Mouse (Mus musculus) urinary bladder, adult 2 months (tissue): ENCODE results near the gene Nav1. TPM values are rescaled to one million over a fixed set of nuclear protein-coding genes. Genes with fewer than 3 reads are reported as not detected.
"Not testable (repeated sequence)": the region's sequence is repeated elsewhere in the genome, so short reads cannot be mapped to it uniquely, and the experiment has no call there.

Source experiments
- DNase-seq: peaks from one replicate; pipeline ENCODE4 v3.0.0; 2022; ENCODE audit warnings: low spot score
- polyA plus RNA-seq: library from polyadenylated mRNA; depleted of rRNA; stranded (reverse); fragments of >200 nt; gene quantifications from 2 replicates; pipeline ENCODE4 v1.2.3, GENCODE M21; 2012

The Nav1 gene
- polyA plus RNA-seq, 1 experiment, result 25.0 TPM

DNA sequence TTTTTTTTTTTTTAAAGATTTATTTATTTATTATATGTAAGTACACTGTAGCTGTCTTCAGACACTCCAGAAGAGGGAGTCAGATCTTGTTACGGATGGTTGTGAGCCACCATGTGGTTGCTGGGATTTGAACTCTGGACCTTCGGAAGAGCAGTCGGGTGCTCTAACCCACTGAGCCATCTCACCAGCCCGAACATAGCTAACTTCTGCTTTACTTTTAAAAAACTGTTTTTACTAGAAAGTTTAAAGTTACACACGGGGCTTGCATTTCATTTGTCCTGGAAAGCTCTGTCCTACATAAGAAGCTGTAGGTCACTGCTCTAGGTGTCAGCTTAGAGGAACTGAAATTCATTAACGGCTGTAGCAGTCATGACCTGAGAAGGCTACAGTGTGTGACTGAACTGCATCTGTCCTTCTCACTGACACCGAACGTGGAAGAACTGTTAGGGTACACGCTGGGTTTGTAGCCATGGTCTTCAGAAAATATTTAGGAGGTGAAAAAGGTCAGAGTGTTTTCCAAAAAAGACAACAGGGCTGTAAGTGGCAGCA lies 122.5 kb downstream of the Nav1 start:
- not testable (repeated sequence) for DNase-seq

DNA sequence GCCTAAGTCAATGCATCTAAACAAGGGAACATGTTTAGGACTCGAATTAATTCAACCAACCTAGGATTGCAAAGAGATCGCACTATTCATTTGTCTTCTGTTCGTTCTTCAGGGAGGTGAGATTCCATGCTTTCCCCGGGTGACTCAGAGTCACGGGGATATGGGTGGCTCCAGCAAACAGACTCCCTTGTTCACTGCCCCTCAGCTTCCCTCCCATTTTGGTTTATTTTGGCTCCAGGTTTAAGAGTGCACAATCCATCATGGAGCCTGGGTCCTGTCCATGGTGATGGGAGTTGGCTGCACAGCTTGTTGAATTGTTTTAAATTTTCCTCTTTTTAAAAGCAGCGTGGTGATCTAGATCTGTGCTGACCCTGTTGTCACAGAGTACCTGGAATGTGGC lies 123.1 kb downstream of the Nav1 start:
- DNase-seq, result no peak

DNA sequence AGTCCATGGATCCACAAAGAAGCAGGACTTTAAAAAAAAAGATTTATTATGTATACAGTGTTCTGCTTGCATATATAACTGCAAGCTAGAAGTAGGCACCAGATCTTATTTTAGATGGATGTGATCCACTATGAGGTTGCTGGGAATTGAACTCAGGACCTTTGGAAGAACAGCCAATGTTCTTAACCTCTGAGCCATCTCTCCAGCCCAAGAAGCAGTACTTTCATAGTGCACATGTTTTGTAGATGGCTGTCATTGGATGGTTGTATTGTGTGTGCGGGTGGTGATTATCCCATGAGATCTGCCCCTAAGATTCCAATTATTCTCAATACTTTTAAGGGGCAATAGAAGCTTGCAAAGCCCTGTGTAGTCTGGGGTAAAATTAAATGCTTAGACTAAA lies 124.4 kb downstream of the Nav1 start:
- no peak for DNase-seq

DNA sequence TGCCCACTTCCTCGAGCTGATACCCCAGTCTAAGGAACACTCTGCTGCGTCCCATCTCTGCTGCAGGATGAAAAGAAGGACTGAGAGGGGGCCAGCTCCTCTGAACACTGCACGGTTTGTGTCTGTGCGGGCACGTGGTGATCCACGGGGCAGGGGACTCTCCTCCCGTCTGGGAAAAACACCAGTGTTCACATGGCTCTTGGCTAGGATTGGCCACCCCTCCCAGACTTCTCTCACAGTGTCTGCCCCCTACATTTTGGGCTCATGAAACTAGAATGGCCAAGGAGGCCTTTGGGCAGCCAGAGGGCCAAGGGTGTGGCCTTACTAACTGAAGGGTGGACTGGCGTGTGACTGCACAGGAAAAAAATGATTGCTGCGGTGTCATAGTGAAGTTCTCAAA lies 125.4 kb downstream of the Nav1 start:
- DNase-seq, result no peak

DNA sequence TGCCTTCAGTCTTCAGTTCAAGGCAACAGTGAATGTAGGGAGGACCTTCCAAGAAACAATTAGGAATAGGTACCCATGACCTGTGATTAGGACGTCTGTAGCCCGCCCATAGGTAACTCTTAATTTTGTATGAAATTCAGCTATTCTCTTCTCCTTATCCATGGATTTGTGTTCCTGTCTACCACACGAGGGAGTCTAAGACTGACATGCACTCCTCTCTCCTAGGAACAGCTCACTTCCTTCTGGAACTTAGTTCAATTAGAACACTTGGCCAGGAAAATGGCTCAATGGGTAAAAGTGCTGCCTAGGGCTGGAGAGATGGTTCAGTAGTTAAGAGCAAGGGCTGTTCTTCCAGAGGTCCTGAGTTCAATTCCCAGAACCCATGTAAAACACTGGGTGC lies 126.3 kb downstream of the Nav1 start:
- DNase-seq, result no peak

DNA sequence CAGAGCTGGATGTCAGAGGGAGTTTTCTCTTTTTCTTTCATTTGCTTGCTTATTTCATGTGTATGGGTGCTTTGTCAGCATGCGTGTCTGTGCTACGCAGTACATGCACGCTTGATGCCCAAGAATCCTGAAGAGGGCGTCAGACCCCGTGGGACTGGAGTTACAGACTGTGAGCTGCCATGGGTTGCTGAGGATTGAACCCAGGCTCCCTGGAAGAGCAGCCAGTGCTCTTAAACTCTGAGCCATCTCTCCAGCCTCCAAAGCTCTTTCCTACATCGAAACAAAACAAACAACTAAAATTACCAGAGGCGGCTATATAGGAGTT lies 131.6 kb downstream of the Nav1 start:
- no peak for DNase-seq

DNA sequence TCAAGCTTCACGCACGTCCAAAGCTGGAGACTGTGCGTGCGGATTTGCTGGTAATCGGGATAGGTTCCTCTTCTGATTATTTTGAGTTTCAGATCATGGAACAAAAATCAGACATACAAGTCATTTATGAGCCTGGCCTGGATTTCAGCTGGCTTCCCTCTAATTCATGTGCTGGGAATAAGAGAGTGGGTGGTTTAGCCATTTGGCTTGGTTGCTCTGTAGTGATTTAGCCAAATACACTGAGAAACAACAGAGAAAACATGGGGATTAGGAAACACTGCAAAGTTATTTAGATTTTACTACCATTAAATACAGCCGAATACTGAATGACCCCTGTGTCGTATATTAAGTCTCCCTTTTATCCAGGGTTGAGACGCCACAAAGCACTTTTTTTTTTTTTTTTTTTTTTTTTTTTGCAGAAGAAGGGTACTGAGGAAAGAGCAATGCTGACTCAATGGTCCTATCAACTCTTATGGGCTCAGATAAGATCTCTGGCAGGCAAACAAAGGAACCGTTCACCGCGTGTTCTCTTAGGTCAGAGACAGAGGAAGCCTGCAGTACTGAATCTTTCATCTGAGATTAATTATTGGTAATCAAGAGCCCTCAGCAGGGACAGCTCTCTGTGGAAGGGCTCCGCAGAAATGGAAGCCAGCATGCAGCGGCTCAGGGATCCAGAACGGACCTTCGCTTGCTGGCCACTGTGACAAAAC lies 132.1 kb downstream of the Nav1 start:
- no peak for DNase-seq

DNA sequence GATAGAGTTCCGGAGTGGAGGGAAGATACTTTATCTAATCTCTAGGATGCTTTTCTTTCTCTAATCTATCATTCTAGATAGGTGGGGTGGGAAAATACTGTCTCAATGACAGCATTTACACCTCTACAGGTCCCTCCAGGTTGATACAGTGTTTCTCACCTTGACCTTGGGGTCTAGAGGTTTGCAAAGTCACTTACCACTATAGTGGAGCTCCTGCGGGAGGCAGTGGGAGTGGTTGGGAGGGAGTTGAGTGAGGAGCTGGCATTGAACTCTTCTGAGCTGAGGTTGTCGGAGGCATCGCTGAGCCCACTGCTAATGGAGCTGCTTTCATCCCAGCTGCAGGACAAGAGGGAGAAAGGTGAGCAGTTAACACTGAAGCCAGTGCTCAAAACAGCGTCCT lies 134.6 kb downstream of the Nav1 start:
- DNase-seq, result no peak

DNA sequence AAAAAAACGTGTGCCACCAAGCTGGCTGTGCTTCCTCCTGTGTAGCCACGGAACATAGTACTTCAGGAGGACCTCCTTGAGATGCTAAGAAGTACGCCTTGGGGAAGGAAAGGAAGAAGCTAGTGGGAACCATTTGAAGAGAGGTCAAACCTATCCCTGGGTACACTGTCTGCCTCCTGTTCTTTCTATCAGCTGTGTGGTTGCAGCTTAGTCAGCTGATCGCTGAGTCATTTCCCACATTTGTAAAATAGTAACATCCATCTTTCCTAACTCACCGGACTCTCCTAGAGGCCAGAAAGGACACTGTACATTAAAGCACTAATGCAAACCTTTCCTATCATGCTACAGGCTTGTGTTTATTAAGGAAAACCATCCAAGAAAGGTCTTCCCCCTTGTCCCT lies 135.4 kb downstream of the Nav1 start:
- DNase-seq, result no peak

DNA sequence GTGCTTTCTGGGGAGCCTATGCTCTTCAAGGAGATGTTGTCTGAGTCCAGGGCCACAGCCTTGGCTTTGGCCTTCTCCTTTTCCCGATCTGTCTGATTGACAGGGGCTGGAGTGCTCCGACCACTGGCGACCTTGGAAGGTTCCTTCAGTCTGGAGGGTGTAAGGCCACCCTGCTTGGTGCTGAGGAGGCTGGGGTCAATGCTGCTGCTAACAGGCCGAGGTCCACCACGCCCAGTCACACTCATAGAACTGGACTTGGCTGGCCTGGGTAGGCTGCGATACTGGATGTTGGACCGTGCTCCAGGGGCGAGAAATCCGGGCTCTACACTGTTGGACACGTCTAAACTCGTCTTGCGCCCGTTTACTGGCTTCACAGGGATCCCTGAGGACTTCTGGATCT lies 136.5 kb downstream of the Nav1 start:
- no peak for DNase-seq

DNA sequence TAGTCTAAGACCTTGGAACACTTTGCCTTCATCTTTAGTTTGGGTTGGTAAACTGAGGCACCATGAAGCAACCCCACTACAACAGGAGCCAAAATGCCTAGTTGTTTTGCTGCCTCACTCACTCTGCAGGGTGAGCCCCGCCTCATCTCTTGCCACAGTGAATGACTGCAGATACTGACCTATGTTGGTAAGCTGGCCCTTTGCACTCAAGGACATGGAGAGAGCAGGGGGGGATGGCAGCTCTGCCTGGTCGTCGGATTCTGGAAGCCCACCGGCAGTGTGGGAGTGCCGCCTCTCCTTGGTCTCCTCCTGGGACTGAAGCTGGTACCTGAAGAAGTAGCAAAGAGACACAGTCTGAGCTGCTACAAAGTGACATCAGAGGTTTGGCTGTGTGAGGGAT lies 139.6 kb downstream of the Nav1 start:
- no peak for DNase-seq

DNA sequence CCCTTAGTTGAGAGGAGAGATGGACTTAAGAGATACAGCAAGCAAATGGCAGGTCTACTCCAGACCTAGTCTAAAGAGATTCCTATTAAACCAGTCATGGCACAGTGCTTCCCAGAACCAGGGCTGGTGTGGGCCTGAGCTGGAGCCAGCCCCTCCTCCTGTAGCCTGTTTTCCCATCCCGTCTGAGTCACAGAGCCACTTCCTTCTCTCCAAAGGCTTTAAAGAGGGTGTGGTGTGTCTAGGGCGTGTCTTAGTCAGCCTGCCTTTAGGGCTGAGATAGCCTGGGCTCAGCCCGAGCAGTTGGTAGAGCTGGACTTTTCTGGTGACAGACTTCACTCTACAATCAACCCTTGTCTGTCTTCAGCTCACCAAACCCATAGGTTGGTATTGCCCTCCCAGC lies 140.2 kb downstream of the Nav1 start:
- no peak for DNase-seq

DNA sequence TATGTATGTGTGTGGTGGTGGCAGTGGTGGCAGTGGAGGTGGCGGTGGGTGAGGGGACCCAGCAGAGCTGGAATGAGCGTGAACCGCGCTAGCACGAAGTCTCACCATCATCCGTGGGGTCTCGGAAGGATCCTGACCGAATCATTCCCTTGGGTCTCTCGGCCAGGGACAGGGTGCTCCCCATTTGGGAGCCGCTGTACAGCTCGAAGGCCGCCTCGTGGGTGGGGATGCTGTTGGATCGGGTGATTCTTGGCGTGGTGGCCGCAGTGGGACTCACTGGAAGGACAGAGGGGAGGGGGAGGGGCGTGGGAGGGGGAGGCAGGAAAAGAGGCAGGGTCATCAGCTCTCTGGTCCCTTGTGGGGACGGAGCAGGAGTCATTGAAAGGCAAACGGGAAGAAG lies 141.4 kb downstream of the Nav1 start:
- no peak for DNase-seq

DNA sequence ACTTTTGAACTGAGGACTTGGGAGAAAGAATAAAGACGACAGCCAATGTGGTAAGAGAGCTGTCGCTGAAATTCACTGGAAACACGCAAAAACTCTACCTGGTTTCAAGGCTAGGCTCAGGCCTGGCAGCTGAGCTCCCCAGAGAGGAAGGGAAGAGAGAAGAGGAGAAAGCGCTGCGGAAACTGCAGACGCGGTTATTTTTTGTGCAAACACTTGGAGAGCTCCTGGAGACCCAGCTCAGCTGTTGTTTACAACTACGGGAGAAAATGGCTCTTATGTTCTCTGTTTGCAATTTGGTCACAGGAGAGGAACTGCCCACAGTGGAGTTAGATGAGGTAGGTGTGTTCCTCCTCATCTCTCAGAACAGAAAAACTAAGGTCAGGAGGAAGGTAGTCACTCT lies 144.4 kb downstream of the Nav1 start:
- DNase-seq, result no peak

DNA sequence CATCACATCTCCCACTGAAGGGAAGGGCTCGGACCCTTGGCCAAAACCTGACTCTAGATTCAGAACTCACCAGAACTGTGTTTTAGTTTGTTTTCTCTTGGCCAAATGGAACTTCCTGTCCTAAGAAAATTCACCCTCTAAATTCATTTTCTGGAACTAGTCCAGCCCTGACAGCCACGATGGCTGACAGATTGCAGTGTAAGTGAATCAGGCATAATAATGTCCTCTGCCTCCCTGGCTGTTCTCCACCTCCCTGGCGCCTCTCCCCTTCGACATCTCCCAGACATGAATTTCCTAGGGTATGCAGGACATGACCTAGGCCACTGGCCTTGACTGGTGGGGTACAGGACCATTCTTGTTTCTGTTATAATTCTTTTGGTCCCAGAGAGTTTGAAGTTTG lies 144.8 kb downstream of the Nav1 start:
- no peak for DNase-seq

DNA sequence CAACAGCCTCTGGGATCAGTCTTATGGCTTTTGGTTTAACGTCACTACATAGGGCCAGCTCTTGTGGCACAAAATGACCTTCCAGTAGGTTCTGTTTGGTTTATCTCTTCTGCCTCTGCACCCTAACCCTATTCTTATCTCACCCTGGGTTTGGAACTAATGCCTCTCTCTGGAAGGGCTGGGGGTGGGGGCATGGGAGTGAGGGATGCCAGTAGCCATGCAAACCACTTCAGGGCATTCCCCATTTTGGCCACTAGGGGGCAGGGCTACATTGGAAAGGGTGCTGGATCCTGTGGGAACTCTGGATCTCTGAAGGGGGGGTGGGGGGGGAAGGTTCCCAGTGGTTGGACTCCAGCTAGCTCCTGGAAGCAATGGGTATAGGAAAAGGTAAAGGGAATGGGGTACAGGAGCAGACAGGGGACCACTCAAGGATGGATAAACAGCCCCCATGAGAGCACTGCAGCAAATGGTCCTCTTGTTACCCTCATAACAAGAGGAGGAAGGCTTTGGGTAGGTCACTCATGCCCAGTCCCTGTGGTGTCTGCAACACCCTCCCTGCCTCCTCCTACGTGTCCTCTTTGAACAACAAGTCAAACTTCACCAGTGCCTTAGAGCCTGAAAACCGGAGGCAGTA lies 145.9 kb downstream of the Nav1 start:
- peak; percentile 55 for DNase-seq

DNA sequence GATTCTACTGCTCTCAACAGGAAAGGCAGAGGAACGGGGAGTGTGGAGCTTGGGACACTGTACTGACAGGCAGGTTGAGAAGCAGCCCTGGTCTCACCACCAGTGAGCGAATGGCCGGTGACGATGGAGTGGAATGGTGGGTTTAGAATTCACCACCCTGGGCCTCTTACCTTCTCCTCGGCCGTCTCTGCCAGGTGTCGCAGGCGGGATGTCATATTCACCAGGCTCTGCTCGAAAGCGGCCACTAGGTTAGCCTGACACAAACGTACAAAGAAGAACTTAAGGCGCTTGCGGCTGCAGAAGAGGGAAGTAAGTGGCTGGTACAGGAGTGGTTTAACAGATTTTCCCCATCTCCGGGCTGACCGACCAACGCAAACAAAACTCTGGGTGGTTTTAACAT lies 146.6 kb downstream of the Nav1 start:
- DNase-seq, result no peak

DNA sequence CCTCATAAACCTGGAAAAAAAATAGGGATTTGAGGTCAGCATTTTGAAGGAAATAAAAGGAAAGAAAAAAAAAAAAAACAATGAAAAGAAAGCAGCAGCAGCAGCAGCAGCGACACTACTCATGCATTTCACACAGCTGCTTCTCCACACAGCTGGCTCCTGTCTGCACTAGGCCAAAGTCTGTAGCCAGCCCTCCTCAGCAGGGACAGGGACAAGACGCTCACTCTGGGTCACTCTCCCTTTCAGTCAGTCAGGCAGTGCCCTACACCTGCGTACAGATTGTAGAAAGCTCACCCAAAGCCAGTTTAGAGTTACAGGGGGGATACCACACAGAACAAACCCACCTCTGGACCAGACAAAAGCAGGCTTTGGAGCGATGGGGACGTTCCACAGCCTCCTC lies 149.2 kb downstream of the Nav1 start:
- no peak for DNase-seq

DNA sequence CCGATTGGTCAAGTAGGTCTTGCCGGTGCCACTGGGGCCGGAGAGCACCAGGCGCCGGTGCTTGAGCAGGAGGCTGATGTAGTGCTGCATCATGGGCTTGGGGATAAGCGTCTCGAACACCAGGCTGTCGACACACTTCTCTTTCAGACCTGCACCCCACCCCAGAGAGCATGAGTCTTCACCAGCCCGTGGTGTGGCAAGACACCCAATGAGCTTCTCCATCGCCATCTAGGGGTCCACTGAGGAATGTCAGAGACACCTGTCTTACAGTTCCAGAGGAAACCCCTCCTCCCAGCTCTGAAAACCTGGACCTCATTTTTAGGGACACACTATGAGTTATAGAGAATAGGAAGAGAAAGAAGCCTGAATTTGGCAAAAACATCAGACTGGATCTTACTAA lies 154.8 kb downstream of the Nav1 start:
- DNase-seq, result no peak

DNA sequence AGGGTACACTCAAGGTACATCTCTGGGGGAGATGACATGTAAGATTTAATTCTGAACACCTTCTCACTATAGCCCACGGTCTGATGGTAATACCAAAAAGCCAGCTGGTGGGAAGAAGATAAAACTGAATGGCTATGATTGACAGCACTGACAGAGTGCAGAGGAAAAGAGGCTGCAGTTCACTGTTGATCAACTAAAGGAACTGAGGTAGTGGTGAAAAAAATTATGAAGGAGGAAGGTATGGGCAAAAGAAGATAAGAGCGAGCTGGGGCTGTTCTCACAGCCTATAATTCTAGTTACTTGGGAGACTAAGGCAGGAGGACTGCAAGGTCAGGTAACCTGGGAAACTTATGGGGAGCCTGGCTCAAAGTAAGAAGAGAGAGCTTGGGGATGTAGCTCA lies 155.7 kb downstream of the Nav1 start:
- DNase-seq, result no peak

DNA sequence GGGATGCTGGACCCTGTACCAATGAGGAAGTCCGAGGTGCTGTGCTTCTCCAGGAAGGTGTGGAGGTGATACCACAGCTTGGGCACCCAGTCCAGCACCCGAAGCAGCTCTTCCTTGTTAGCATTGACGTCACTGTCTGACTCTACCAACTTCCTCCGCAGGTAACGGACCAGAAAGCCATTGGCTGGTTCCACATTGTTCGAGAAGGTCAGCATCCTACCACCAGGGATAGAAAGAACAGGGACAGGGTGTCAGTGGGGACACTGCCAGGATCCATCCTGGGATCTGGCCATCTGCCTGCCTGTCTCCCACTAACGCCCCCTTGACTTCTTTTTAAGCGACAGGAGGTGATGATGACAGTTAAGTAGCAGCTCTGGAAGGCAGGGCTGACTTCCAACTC lies 157.2 kb downstream of the Nav1 start:
- DNase-seq, result no peak

DNA sequence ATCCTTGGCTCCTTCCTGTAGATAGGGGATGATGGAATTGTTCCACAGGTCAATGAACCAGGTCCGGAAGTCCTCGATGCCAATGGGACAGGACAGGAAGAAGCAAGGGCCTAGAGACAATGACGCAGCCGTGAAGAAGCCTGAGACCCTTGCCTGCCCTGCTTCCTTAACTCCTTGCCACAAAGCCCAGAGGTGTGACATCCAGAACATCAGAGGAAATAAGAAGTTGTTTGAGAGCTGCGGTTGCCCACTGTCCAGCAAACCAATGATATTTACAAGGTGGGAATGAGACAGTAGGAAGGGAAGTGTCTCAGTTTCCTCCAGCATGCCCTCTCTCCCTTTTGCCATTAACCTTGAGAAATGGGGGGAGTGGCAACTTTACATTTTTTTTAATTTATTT lies 158.2 kb downstream of the Nav1 start:
- DNase-seq, result no peak

DNA sequence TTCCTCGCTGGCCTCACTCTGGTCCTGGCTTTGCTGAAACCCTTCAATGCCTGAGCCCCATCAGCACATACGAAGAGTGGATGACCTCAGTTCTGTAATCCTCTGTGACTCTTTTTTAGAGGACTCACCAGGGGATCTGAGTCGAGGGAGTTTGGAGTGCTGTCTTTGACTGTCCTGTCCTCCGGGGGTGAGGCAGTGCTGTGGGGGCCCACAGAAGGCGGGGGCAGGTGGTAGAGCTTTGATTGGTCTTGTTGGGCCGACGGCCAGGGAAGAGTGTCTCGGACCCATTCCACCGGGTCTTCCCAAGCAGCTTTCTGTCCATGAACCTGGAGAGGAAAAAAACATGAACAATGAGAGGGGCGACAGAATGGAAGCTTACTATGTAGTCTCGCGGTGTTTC lies 163.6 kb downstream of the Nav1 start:
- no peak for DNase-seq

DNA sequence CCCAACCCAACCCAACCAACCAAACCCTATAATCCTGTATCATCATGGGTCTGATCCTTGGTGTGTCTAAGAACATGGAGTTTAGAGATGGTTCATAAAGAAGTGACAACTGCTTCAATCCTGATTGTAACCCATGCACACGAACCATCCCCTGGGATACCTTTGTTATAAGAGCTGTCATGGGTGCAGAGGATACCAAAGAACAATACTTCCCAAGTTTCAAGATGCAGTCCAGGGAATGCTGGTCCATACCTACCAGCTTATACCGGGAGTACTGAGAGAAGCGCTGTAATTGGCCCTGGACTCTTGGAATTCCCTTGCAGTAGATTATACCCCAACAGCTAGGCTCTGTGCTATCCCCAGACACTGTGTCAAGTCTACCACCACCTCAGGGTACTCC lies 165.2 kb downstream of the Nav1 start:
- DNase-seq, result no peak
